Comparison of ENCODE assay signal across 24 mouse cellular contexts in the genomic region with DNA sequence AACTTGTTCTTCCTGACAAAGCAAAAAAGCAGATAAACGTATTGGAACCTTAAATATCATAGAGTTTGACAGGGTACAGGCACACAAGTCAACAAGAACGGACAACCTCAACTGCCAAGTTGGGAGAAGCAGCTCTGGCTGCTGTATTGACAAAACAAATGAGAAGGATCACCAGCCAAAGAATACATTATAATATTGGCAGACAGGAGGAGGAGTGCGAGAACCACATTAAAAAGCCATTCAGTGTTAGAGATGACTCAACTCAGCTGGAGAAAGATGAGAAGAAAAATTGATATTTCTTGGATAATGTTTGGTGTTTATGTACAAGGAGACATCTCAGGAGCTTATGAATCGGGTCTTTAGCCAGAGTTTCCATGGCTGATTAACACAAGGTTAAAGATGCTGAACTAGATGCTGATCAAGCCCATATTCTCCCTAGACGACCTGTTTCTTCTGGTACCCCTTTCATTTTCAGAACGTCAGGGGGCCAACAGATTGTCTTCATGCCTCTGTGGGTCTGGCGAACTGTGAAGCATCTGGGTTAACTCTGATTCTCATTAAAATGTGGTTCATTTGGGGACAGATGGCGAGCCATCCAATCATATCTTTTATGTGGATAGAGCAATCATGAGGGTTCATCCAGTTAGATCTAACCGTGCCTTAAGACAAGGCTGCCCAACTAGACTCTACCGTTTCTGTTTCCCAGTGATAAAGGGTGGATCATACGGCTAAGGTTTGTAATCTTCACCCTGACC. TPM values are rescaled to one million over a fixed set of nuclear protein-coding genes. Genes with fewer than 3 reads are reported as not detected.
DNase-seq lines count a peak whose midpoint lies in the region; ATAC-seq and TF ChIP-seq lines count a peak whose summit lies in the region.
"Had no signal": no experiment of that assay in that cellular context is flagged by ENCODE, and none has a peak within 500 bp of the region (broad histone marks: within the 10 kb centered on the region; RNA-seq: fewer than 3 reads in every experiment).

No protein-coding gene starts in this region.

- no peak for TF ChIP-seq EP300 in liver, postnatal 0 days (IDR thresholded peaks at IDR 0.05; ENCODE audit: low read depth)

- peaks cover 29% of the 10 kb centered on the region for H3K4me1 ChIP-seq in hindbrain, embryonic 13.5 days (replicated peaks)
- no peaks in the 10 kb centered on the region for H3K4me1 ChIP-seq in hindbrain, embryonic 11.5 days (replicated peaks; ENCODE audit: control insufficient read depth, insufficient read depth, low read length)
- H3K4me1 ChIP-seq in liver, adult 2 months (ENCODE audit: control insufficient read depth, insufficient read depth, low read length): peaks cover 4% of the 10 kb centered on the region; the same call in 1 of the 2 replicates
- no peaks in the 10 kb centered on the region; the same call in 1 of the 2 replicates for H3K4me1 ChIP-seq in liver, postnatal 0 days (ENCODE audit: insufficient read depth)
- H3K4me1 ChIP-seq in midbrain, postnatal 0 days (ENCODE audit: insufficient read depth, low read length): peaks cover 4% of the 10 kb centered on the region; the same call in 1 of the 2 replicates
- H3K4me1 ChIP-seq in midbrain, embryonic 16.5 days (ENCODE audit: control insufficient read depth, insufficient read depth, low read length): peaks cover 3% of the 10 kb centered on the region; the same call in 1 of the 2 replicates
- H3K4me1 ChIP-seq in hindbrain, postnatal 0 days (ENCODE audit: insufficient read depth, low read length): no peaks in the 10 kb centered on the region

- no peak overlapping the region for H3K9ac ChIP-seq in hindbrain, embryonic 13.5 days
- H3K9ac ChIP-seq in hindbrain, embryonic 11.5 days (ENCODE audit: low read depth, low read length): no peak overlapping the region
- H3K9ac ChIP-seq in liver, adult 2 months (ENCODE audit: low read depth, low read length): no peak overlapping the region
- H3K9ac ChIP-seq in liver, postnatal 0 days (replicated peaks): no peak overlapping the region
- H3K9ac ChIP-seq in midbrain, postnatal 0 days (replicated peaks; ENCODE audit: low read length, poor library complexity, severe bottlenecking): no peak overlapping the region
- H3K9ac ChIP-seq in midbrain, embryonic 16.5 days (ENCODE audit: low read depth, low read length): no peak overlapping the region
- no peak overlapping the region for H3K9ac ChIP-seq in hindbrain, postnatal 0 days (replicated peaks; ENCODE audit: low read length)
- H3K9ac ChIP-seq: embryonic facial prominence, embryonic 15.5 days; heart, embryonic 12.5 days had no signal

- DNase-seq in hindbrain, embryonic 11.5 days (ENCODE audit: low spot score): no peak
- peak; percentile 4 for DNase-seq in liver, adult 2 months (ENCODE audit: extremely low read depth, low read depth, low spot score)
- no peak for DNase-seq in liver, postnatal 0 days
- DNase-seq in midbrain, postnatal 0 days (ENCODE audit: low spot score): peak; percentile 64
- DNase-seq in hindbrain, postnatal 0 days (ENCODE audit: low spot score): peak; percentile 71
- DNase-seq: adrenal gland, adult 8-10 months; cerebellum, adult 18-20 months; heart, postnatal 10 days; layer of hippocampus, adult 9-11 months; liver; thymus, adult 18-20 months; thymus, postnatal 4 days had no signal

- no peak for TF ChIP-seq POLR2A in liver, adult 2 months (IDR thresholded peaks at IDR 0.05; ENCODE audit: extremely low read depth, insufficient read depth, low read length)

- ATAC-seq in hindbrain, embryonic 13.5 days (ENCODE audit: low FRiP score): peak; percentile 22; the same call in 1 of the 2 replicates
- no peak for ATAC-seq in hindbrain, embryonic 11.5 days (ENCODE audit: low FRiP score)
- no peak for ATAC-seq in liver, postnatal 0 days
- ATAC-seq in midbrain, postnatal 0 days (ENCODE audit: low FRiP score): no peak
- no peak for ATAC-seq in midbrain, embryonic 16.5 days
- ATAC-seq in hindbrain, postnatal 0 days: peak; percentile 61
- ATAC-seq in megakaryocyte-erythroid progenitor cell, adult 5-6 weeks (replicated peaks; ENCODE audit: low FRiP score, low TSS enrichment, poor library complexity, severe bottlenecking): no peak
- ATAC-seq: forebrain, embryonic 14.5 days; intestine, postnatal 0 days had no signal

- WGBS in hindbrain, embryonic 13.5 days: 68% methylated on average over 11 of the region's 11 CpGs
- 83% methylated on average over 11 of the region's 11 CpGs for WGBS in hindbrain, embryonic 11.5 days
- WGBS in liver, adult 2 months: 80% methylated on average over 11 of the region's 11 CpGs
- WGBS in liver, postnatal 0 days (ENCODE audit: insufficient replicate concordance): 81% methylated on average over 11 of the region's 11 CpGs
- 81% methylated on average over 11 of the region's 11 CpGs for WGBS in midbrain, postnatal 0 days
- WGBS in midbrain, embryonic 16.5 days: 76% methylated on average over 11 of the region's 11 CpGs
- 53% methylated on average over 11 of the region's 11 CpGs for WGBS in hindbrain, postnatal 0 days

- TF ChIP-seq CTCF in liver, adult 2 months (IDR thresholded peaks at IDR 0.05; ENCODE audit: low read depth, low read length): no peak
- no peak for TF ChIP-seq CTCF in liver, postnatal 0 days (IDR thresholded peaks at IDR 0.05; ENCODE audit: low read depth)
- TF ChIP-seq CTCF in midbrain, postnatal 0 days (IDR thresholded peaks at IDR 0.05): no peak
- no peak for TF ChIP-seq CTCF in hindbrain, postnatal 0 days (IDR thresholded peaks at IDR 0.05; ENCODE audit: low read depth)

- no peaks in the 10 kb centered on the region for H3K36me3 ChIP-seq in hindbrain, embryonic 13.5 days
- no peaks in the 10 kb centered on the region for H3K36me3 ChIP-seq in hindbrain, embryonic 11.5 days (ENCODE audit: control insufficient read depth, insufficient read depth, low read length)
- H3K36me3 ChIP-seq in liver, adult 2 months (ENCODE audit: control insufficient read depth, insufficient read depth, low read length): no peaks in the 10 kb centered on the region
- no peaks in the 10 kb centered on the region for H3K36me3 ChIP-seq in liver, postnatal 0 days (replicated peaks; ENCODE audit: insufficient read depth, low read length)
- no peaks in the 10 kb centered on the region for H3K36me3 ChIP-seq in midbrain, postnatal 0 days (ENCODE audit: insufficient read depth, low read length)
- H3K36me3 ChIP-seq in midbrain, embryonic 16.5 days (ENCODE audit: control insufficient read depth, insufficient read depth, low read length): no peaks in the 10 kb centered on the region
- no peaks in the 10 kb centered on the region for H3K36me3 ChIP-seq in hindbrain, postnatal 0 days (ENCODE audit: insufficient read depth, low read length)
- H3K36me3 ChIP-seq: embryonic facial prominence, embryonic 15.5 days; heart, embryonic 12.5 days; limb, embryonic 10.5 days; midbrain, embryonic 10.5 days had no signal

- no peaks in the 10 kb centered on the region for H3K9me3 ChIP-seq in hindbrain, embryonic 13.5 days
- H3K9me3 ChIP-seq in hindbrain, embryonic 11.5 days (ENCODE audit: control insufficient read depth, low read length): no peaks in the 10 kb centered on the region
- H3K9me3 ChIP-seq in liver, postnatal 0 days (ENCODE audit: low read length): no peaks in the 10 kb centered on the region
- no peaks in the 10 kb centered on the region for H3K9me3 ChIP-seq in midbrain, postnatal 0 days (ENCODE audit: low read length)
- no peaks in the 10 kb centered on the region for H3K9me3 ChIP-seq in midbrain, embryonic 16.5 days (replicated peaks; ENCODE audit: control insufficient read depth, low read length, poor library complexity, severe bottlenecking)
- H3K9me3 ChIP-seq in hindbrain, postnatal 0 days (ENCODE audit: low read length): no peaks in the 10 kb centered on the region
- H3K9me3 ChIP-seq: embryonic facial prominence, embryonic 15.5 days; heart, embryonic 12.5 days; limb, embryonic 10.5 days; midbrain, embryonic 10.5 days had no signal

- no peak overlapping the region for H3K4me3 ChIP-seq in hindbrain, embryonic 13.5 days
- no peak overlapping the region for H3K4me3 ChIP-seq in hindbrain, embryonic 11.5 days (ENCODE audit: low read depth, low read length)
- H3K4me3 ChIP-seq in liver, adult 2 months (ENCODE audit: insufficient read depth, low read depth, low read length): no peak overlapping the region
- H3K4me3 ChIP-seq in liver, postnatal 0 days (ENCODE audit: low read depth, low read length): no peak overlapping the region
- H3K4me3 ChIP-seq in midbrain, postnatal 0 days (ENCODE audit: low read depth, low read length): no peak overlapping the region
- H3K4me3 ChIP-seq in midbrain, embryonic 16.5 days (ENCODE audit: low read depth, low read length): no peak overlapping the region
- no peak overlapping the region for H3K4me3 ChIP-seq in hindbrain, postnatal 0 days (ENCODE audit: low read length)
- H3K4me3 ChIP-seq: embryonic facial prominence, embryonic 15.5 days; heart, embryonic 12.5 days; limb, embryonic 10.5 days; midbrain, embryonic 10.5 days; myocyte had no signal

- H3K4me2 ChIP-seq in hindbrain, embryonic 13.5 days: no peak overlapping the region
- H3K4me2 ChIP-seq in hindbrain, embryonic 11.5 days (replicated peaks; ENCODE audit: low read depth, low read length): no peak overlapping the region
- no peak overlapping the region for H3K4me2 ChIP-seq in liver, postnatal 0 days (ENCODE audit: low read depth, low read length)
- no peak overlapping the region for H3K4me2 ChIP-seq in midbrain, postnatal 0 days (ENCODE audit: low read depth, low read length, poor library complexity, severe bottlenecking)
- no peak overlapping the region for H3K4me2 ChIP-seq in midbrain, embryonic 16.5 days (ENCODE audit: low read length)
- H3K4me2 ChIP-seq in hindbrain, postnatal 0 days (ENCODE audit: low read depth, low read length): no peak overlapping the region
- H3K4me2 ChIP-seq: embryonic facial prominence, embryonic 15.5 days; heart, embryonic 12.5 days had no signal

- no peaks in the 10 kb centered on the region for H3K79me2 ChIP-seq in liver, adult 2 months (ENCODE audit: control insufficient read depth, insufficient read depth, low read length)

- no peaks in the 10 kb centered on the region for H3K27me3 ChIP-seq in hindbrain, embryonic 13.5 days
- H3K27me3 ChIP-seq in hindbrain, embryonic 11.5 days (ENCODE audit: control insufficient read depth, insufficient read depth, low read length): no peaks in the 10 kb centered on the region
- H3K27me3 ChIP-seq in liver, adult 2 months (ENCODE audit: control insufficient read depth, insufficient read depth, low read length): no peaks in the 10 kb centered on the region
- no peaks in the 10 kb centered on the region for H3K27me3 ChIP-seq in liver, postnatal 0 days (ENCODE audit: insufficient read depth, low read length)
- no peaks in the 10 kb centered on the region for H3K27me3 ChIP-seq in midbrain, postnatal 0 days (ENCODE audit: insufficient read depth, low read length)
- H3K27me3 ChIP-seq in midbrain, embryonic 16.5 days (ENCODE audit: control insufficient read depth, insufficient read depth, low read depth, low read length): no peaks in the 10 kb centered on the region
- H3K27me3 ChIP-seq in hindbrain, postnatal 0 days (ENCODE audit: insufficient read depth, low read length): no peaks in the 10 kb centered on the region
- H3K27me3 ChIP-seq: embryonic facial prominence, embryonic 15.5 days; heart, embryonic 12.5 days had no signal

- peak overlapping the region; percentile 60 for H3K27ac ChIP-seq in hindbrain, embryonic 13.5 days
- no peak overlapping the region for H3K27ac ChIP-seq in hindbrain, embryonic 11.5 days (ENCODE audit: low read depth, low read length)
- no peak overlapping the region for H3K27ac ChIP-seq in liver, adult 2 months (replicated peaks; ENCODE audit: insufficient read depth, low read depth, low read length)
- no peak overlapping the region for H3K27ac ChIP-seq in liver, postnatal 0 days (ENCODE audit: low read depth)
- no peak overlapping the region for H3K27ac ChIP-seq in midbrain, postnatal 0 days (ENCODE audit: low read depth, low read length)
- H3K27ac ChIP-seq in midbrain, embryonic 16.5 days (ENCODE audit: low read length): no peak overlapping the region
- H3K27ac ChIP-seq in hindbrain, postnatal 0 days: peak overlapping the region; percentile 32; the same call in 1 of the 2 replicates
- H3K27ac ChIP-seq: embryonic facial prominence, embryonic 15.5 days; limb, embryonic 10.5 days; macrophage; midbrain, embryonic 10.5 days had no signal

RNA-seq across cellular contexts. Expression of gene Tmem178, which starts 41.1 kb away (rescaled TPM):
- 31.8 and 35.4 TPM in 2 replicates for polyA plus RNA-seq in hindbrain, embryonic 13.5 days (2015; fragmentation: Nextera tagmentation; extraction: Ambion mirVana)
- 17.0 and 19.8 TPM in 2 replicates for polyA plus RNA-seq in hindbrain, embryonic 11.5 days (2014; fragmentation: Nextera tagmentation; extraction: Ambion mirVana)
- total RNA-seq in liver, adult 2 months (2014; rRNA removed): 0.28 and 0.81 TPM in 2 replicates
- 0.47 and 0.49 TPM in 2 replicates for polyA plus RNA-seq in liver, adult 2 months (2012; rRNA removed)
- polyA plus RNA-seq in liver, postnatal 0 days (2015; fragmentation: Nextera tagmentation; extraction: Ambion mirVana): 0.24 and 0.38 TPM in 2 replicates
- 21.9 and 26.5 TPM in 2 replicates for total RNA-seq in midbrain, postnatal 0 days (2014; rRNA removed)
- polyA plus RNA-seq in midbrain, postnatal 0 days (2015; fragmentation: Nextera tagmentation; extraction: Ambion mirVana): 18.9 and 20.1 TPM in 2 replicates
- polyA plus RNA-seq in midbrain, embryonic 16.5 days (2015; fragmentation: Nextera tagmentation; extraction: Ambion mirVana): 20.8 and 23.9 TPM in 2 replicates
- total RNA-seq in hindbrain, postnatal 0 days (2014; rRNA removed): 48.8 and 49.9 TPM in 2 replicates
- polyA plus RNA-seq in hindbrain, postnatal 0 days (2015; fragmentation: Nextera tagmentation; extraction: Ambion mirVana): 36.9 and 37.4 TPM in 2 replicates
- total RNA-seq in megakaryocyte-erythroid progenitor cell, adult 5-6 weeks (2014; fragmentation: Nextera tagmentation): not detected in 2 replicates
- not detected in 2 replicates for total RNA-seq in megakaryocyte-erythroid progenitor cell, adult 5-6 weeks (2017)
- total RNA-seq: common myeloid progenitor, adult 5-6 weeks had no signal
- polyA plus RNA-seq: myocyte had no signal

Comparison
In these comparisons a context has a peak if more than half of its experiments do, and no peak if none do; other contexts are left out.
1. ATAC-seq: peak in hindbrain, embryonic 13.5 days (single experiment) and hindbrain, postnatal 0 days (single experiment); none in hindbrain, embryonic 11.5 days (single experiment), liver, postnatal 0 days (single experiment), midbrain, postnatal 0 days (single experiment), midbrain, embryonic 16.5 days (single experiment) and megakaryocyte-erythroid progenitor cell, adult 5-6 weeks (single experiment).
2. H3K27ac ChIP-seq: peak in hindbrain, embryonic 13.5 days (single experiment) and hindbrain, postnatal 0 days (single experiment); none in hindbrain, embryonic 11.5 days (single experiment), liver, adult 2 months (single experiment), liver, postnatal 0 days (single experiment), midbrain, postnatal 0 days (single experiment) and midbrain, embryonic 16.5 days (single experiment).
3. DNase-seq: peak in liver, adult 2 months (single experiment), midbrain, postnatal 0 days (single experiment) and hindbrain, postnatal 0 days (single experiment); none in hindbrain, embryonic 11.5 days (single experiment) and liver, postnatal 0 days (single experiment).
4. RNA of gene Tmem178, which starts 41.1 kb away (polyA plus RNA-seq): 36.9 to 37.4 TPM in hindbrain, postnatal 0 days, 31.8 to 35.4 TPM in hindbrain, embryonic 13.5 days, 20.8 to 23.9 TPM in midbrain, embryonic 16.5 days, 18.9 to 20.1 TPM in midbrain, postnatal 0 days and 17.0 to 19.8 TPM in hindbrain, embryonic 11.5 days; 0.47 to 0.49 TPM in liver, adult 2 months and 0.24 to 0.38 TPM in liver, postnatal 0 days; every median in the first group is over 10 times any median in the second.